Mouse (Mus musculus): ENCODE data around the gene Slc44a1.

- TF ChIP-seq GATA1 (IDR thresholded peaks at IDR 0.05; ENCODE audit: low read length) (no peak), TAL1 (IDR thresholded peaks at IDR 0.05; ENCODE audit: low read length) (no peak)
These were observed 75.9 kb downstream of the Slc44a1 start for GRCm38 (mm10) chr4:53516011-53516532.
